Mouse (Mus musculus): Measurements from ENCODE around the gene Trpc5.

Trpc5 gene

DNA sequence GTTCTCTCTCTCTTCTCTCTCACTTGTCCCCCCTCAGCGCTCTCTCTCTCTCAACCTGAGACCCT, at the start of gene Trpc5:
Gene Trpc5 (minus strand): TSS at position 39 of the 65 bp plus-strand sequence.
- in situ Hi-C loops (cut with MboI, MseI) = loop anchor here (10.0 kb wide), 1 partner anchor 847 kb away; no protein-coding TSS in a partner anchor

DNA sequence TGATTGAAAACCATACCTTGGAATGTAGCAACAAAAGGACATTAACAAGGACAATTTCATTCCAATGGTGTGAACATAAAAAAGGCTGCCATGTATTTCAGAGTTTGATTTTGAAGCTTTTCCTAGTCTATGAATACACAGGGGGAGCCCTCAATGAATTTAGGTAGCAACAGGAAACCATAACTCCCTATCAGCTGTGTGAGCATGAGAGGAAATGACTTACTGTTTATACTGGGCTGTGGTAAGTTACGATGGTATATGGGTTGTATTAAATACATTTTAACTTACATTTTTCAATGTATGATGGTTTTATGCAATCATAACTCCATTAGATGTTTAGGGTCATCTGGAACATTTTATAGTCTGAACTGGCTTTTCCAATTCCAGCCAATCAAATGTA, 28.4 kb upstream of the Trpc5 start:
- in situ Hi-C loops (cut with MboI, MseI) = no loop called here

DNA sequence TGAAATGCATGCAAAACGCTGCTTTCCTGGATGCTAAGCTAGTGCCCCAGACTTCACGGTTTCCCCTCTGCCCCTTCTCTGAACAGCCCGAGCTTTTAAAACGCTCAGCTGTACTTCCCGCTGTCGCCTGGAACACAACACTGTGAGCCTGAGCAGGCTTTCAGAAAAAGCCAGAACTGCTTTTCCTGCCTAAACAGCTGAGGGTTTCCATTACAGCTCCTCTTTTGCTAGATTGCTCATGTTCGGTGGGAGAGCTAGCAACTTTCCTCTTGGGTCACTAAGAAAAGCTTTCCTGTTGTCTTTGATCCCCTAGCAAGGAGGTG, 1.8 kb upstream of the Trpc5 start:
- in situ Hi-C loops (cut with MboI, MseI) = loop anchor here (10.0 kb wide), 1 partner anchor 845 kb away; no protein-coding TSS in a partner anchor

DNA sequence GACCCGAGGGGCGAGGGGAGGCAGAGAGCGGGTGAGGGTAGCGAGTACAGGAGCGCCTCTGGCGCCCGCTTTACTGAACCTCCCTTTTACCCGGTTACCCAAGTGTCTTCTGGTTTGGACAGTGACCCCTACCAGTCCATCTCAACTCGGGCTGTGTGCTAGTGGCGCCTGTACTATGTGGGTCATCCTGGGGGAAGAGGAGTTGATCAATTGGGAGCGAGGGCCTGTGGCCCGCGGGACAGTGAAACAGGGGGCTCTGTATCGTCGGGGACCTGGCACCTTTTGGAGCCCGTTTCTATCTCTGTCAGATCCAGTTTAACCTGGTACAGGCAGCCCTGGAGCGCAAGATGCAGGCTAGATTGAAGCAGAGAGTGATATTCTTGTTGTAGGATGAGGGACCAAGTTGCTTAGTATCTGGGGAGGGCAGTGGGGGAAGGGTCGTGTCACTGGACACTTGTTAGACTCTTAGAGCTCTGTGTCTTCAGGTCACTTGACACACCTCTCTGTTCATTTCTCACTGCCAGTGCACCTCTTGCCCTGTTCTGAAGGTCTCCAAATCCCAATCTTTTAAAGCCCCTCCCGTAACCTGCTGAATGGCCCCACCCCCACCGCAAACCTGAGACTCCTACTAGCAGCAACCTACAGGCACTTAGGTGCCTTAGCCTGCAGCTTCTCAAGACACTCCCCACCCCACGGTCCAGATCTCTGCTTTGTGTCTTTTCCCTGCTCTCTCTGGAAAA, 1.3 kb upstream of the Trpc5 start:
- in situ Hi-C loops (cut with MboI, MseI) = loop anchor here (10.0 kb wide), 1 partner anchor 846 kb away; no protein-coding TSS in a partner anchor

DNA sequence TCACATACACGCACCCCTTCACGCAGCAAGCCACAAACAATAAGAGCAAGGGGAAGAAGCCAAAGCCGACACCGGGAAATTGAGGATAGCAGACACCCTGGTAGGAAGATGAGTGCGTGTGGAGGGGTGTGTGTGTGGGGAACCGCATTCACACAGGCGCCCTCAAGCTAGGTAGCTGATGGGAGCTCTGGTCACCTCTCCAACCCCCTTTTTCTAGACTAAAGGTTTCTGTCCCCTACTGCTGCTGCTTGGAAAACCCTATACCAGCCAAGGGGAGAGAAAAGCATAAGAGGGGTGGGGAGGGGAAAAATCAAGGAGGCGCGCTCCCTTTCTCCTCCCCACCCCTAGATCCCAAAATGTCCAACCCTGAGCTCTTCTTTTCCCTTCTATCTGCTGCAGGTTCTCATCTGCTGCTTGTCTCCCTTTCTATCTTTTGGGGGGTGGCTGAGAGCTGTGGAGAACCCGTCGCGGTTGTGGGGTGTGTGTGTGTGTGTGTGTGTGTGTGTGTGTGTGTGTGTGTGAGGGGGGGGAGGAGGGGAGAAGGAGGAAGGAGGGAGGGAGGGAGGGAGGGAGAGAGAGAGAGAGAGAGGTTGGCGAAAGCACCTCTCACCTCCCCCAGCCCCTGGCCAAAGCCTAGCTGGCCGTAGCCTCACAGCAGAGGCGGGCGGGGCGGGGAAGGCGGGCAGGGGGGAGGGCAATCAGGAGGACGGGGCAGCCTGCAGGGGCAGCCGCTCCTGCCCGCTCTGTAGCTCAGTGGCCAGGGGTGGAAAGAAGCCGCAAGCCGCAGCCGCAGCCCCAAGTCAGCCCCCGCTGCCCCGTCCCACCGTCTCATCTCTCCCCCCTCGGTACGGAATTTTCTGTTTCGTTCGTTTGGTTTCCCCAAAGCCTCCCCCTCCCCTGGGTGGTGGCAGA, 483 bp upstream of the Trpc5 start, which contains the start of gene Rtl4:
Gene Rtl4 (plus strand): TSS at position 701 of the 912 bp plus-strand sequence.
- in situ Hi-C loops (cut with MboI, MseI) = loop anchor here (10.0 kb wide), 1 partner anchor 846 kb away; no protein-coding TSS in a partner anchor

DNA sequence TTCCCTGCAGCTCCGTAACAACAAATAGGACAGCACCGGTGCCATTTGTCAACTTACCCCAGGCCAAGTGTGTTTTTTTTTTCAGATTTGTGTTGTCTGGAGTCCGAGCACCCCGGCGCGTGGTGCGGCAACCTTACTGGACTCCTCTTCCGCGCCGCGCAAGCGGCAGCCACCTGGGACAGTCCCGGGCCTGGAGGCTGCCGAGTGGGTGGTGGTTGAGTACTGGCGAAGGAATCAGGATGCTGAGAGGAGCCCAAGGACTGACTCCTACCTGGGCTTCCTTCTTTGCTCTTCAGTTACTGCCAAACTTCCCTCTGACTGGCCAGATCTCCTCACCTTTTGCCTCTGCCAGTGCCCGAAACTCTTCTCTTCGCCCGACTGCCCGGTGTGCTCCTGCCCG, 238 bp downstream of the Trpc5 start:
- in situ Hi-C loops (cut with MboI, MseI) = loop anchor here (10.0 kb wide), 1 partner anchor 847 kb away; no protein-coding TSS in a partner anchor

DNA sequence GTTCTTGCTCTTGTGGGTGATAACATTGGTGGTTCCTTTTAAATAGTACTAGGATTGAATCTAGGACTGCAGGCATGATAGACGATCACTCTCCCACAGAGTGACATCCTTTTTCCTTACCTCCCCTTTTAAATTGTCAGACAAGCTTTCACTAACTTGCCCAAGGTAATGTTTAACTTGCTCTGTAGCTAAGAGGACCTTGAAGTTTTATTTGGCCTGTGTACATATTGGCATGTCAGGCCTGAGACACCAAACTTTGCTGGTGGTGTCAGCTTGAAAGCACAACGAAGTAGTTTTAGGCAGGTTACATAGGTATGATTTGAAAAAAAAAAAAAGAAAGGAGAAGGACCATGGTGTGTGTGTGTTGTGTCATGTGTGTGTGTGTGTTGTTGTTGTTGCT, 35.8 kb downstream of the Trpc5 start:
- in situ Hi-C loops (cut with MboI, MseI) = no loop called here

DNA sequence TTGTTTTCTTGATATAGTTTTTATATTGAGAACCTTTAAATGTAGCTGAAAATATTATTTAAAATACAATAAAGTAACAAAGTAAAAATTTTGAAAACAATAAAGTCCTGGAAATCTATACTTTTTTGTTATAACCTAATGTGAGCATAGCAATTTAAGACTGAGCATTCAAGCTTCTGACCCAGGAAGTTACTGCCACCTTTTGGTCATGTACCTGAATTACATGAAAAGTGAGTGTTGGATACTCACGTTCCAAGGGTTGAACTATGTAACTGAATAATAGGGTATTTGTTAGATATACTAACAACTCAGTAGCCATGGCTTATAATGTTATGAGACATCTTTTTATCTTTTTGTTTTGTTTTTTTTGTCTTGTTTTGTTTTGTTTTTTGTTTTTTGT, 42.6 kb downstream of the Trpc5 start:
- in situ Hi-C loops (cut with MboI, MseI) = no loop called here

DNA sequence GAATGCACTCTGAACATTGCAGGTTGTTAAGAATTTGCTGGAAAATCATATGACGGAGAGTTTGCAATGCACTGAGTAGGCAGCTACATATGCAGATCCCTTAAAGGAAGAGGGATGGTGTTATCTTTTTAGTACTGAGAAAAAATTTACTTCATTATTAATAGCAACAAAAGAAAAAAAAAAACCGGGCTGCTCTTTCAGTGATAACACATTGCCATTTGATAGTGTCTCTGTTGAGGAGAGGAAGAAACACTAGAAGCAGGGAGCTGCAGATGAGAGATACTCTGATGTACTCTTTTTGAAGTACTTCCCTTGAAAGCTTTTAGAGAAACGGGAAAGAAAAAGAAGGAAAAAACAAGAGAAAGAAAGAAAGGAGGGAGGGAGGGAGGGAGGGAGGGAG, 43.2 kb downstream of the Trpc5 start:
- in situ Hi-C loops (cut with MboI, MseI) = no loop called here

DNA sequence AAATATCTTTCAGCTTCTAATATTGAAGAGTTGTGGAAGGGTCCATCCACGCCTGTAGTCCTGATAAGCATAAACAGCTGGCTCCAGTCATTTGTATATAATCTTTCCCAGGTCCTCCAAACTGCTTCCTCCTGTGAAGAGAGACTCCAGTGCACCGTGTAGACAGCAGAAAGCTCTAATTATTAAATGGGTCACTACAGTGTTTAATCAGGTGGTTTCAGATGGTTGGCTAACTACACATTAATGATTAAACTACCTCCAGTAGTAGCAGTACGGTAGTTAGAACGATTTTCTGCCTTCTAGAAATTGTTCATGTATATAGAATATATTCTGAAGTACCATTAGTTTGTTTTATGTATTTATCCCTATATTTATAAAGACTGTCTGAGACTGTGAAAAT, 75.2 kb downstream of the Trpc5 start:
- in situ Hi-C loops (cut with MboI, MseI) = no loop called here

DNA sequence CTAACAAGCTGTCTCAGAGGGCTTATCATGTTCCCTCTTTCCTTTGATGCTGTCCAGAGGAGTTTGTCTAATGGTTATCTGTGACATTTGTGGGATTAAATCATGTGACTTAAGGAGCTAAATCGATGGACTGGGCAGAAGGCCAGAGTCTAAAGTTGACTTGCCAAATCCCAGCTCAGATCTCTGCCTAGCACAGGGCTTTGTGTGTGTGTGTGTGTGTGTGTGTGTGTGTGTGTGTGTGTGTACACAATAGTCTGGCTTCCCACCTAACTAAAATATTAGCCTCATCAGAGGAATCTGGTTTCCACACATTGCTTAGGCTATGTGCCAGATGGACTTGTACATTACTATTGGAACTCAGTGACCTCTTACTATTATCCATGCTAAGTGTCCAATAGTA, 151.5 kb downstream of the Trpc5 start:
- in situ Hi-C loops (cut with MboI, MseI) = no loop called here

DNA sequence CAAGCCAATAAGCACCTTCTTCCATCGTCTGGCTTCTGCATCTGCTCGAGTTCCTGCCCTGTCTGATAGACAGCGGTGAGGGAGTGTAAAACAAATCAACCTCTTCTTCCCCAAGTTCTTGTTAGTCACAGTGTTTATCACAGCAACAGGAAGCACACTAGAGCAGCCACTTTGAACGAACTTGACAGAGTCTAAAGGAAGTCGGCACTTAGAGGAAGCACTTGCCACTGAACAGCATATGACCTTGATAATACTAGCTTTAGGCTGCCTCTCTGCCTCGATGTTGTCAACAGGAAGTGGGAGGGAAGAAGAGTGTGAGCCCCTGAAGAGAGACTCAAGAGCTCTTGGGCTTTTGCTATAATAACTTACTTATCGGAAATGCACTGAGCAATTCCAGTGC, 161.9 kb downstream of the Trpc5 start:
- in situ Hi-C loops (cut with MboI, MseI) = no loop called here

DNA sequence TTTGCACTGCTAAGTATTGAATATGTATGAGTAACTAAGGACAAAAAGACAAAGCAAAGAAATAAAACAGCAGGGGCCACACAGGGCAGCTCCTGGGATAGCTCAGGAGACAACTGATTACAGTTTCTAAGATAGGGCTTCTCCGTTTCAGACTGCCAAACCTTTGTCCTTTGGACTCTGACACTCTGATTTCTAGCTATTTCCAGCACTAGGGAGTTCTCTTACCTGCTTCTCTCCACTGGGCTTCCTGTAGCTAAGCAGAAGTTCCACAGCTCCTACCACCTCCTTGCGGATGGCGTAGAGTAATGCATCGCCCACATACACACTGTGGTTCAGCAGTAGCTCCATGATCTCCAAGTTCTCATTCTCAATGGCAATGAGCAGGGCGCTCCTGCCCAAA, 164.7 kb downstream of the Trpc5 start:
- in situ Hi-C loops (cut with MboI, MseI) = no loop called here

DNA sequence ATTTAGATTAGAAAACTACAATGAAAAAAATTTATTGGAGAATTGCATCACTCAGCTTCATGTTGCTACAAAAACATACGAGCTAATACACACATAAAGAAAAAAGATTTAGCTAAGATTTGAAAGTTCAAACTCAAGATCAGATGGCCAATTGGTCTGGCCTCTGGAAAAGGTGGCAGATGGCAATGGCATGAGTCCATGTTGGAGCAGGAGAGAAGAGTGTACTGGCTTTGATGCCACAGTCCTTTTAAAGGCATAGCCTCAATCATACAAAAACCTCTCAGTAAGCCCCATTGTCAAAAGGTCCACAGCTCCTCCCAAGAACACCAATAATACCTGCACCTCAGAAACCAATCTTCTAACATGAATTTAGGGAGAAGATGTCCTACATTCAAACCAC, 196.6 kb downstream of the Trpc5 start:
- in situ Hi-C loops (cut with MboI, MseI) = no loop called here

DNA sequence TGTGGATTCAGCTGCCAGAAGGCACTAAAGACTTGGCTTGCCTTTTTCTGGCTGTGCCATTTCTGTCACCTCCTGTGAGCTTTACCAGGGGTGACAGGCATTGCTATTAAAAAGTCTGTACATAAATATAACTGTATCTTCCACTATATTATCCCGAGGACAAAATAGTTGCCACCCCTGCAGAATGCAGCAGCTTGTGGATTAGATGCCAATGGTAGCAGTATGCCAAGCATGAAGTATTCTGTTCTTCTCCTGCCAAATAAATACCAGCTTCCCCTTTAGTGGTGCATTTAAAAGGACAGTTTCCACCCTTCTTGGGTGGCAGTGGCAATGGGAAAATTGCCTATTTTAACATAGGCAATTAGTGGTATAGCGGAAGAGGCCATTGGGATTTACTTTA, 223.6 kb downstream of the Trpc5 start:
- in situ Hi-C loops (cut with MboI, MseI) = loop anchor here (10.0 kb wide), 1 partner anchor 680 kb away; no protein-coding TSS in a partner anchor

DNA sequence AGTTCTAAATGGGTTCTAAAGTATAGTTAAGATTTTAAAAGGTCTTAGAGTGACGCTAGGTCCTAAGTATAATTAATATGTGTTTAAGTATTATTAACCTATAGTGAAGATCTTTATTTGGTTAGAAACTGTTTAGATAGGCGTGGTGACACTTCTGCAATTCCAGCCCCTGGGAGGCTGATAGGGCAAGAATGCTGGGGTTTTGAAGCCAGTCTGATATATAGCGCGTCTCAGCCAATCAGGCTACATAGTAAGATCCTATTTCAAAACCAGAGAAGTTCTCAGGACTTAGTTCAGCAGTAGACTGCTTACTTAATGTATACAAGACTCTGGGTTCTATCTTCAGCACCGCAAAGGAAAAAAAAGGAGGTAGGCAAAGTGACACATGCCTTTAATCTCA, 231.7 kb downstream of the Trpc5 start, which contains the start of gene Trpc5os:
Gene Trpc5os (plus strand): TSS at position 301 of the 400 bp plus-strand sequence.
- in situ Hi-C loops (cut with MboI, MseI) = no loop called here

DNA sequence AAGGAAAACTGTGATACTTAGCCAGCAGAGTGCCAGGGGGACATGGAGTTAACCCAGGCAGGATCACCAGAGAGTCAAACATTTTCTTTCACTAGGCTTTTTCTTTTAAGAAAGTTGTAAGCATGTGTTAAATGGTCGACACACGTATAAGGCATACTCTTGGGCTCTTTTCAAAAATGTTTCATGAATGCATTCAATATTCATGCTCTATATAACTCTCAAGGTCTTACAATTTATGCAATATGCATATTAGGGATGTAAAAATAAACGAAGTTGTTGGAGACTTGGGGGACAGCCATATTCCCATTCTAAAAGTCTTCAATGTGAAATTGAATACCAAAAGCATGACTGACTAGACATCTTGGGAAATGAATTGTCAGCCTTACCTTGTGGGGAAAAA, 264.1 kb downstream of the Trpc5 start:
- in situ Hi-C loops (cut with MboI, MseI) = no loop called here

DNA sequence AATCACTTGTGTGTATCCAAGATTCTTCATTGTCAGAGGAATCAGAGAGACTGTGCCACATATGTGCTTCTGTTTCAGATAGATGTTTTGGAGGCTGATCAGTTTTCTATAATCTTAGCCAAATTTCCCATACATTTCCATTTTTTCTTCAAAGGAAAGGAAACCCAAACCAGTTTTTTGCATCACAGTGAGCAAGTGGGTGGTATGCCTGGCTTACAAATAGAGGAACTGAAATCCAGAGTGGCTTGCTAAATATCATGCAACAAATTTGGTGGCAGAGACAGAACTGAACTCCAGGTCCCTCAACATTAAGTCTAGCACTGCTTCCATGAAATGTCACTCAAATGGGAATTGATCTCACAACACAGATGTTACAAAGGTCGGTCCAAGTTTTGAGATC, 266.9 kb downstream of the Trpc5 start:
- in situ Hi-C loops (cut with MboI, MseI) = no loop called here

DNA sequence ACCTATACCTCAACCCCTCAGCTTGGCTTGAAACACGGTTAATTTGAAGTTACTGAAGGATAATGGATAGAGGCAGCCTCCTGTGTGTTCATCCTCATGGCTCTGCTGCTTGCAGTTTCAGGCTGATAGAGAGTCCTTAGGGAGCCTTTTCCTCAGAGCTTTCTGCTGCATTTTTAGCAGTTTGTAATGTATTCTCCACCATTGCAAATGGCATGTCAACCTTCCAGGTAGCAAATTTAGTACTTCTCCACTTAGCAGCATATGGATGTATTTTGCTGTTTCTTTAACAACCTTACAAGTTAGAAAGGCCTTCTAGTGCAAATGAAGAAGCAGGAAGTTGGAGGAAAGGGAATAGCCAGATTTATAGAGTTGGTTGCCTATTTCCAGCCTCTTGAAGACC, 267.7 kb downstream of the Trpc5 start:
- in situ Hi-C loops (cut with MboI, MseI) = no loop called here

DNA sequence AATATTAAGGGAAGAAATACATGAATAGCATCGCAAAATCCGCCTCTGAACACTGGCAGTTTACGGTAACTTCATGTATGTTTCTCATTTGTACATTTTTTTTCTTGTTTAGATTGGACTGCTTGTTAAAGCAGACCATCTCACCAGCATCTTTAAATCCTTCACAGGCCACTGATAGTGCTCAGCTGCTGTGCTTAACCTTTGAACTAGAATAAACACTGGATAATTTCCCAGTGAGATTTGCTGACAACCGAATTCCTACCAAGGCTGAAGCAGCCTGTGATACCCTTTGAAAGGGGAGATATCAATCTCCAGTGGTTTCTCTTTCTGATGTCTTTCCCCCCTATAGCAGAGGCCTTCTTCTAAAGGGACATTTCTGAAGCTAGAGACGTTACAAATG, 279.9 kb downstream of the Trpc5 start:
- in situ Hi-C loops (cut with MboI, MseI) = no loop called here

DNA sequence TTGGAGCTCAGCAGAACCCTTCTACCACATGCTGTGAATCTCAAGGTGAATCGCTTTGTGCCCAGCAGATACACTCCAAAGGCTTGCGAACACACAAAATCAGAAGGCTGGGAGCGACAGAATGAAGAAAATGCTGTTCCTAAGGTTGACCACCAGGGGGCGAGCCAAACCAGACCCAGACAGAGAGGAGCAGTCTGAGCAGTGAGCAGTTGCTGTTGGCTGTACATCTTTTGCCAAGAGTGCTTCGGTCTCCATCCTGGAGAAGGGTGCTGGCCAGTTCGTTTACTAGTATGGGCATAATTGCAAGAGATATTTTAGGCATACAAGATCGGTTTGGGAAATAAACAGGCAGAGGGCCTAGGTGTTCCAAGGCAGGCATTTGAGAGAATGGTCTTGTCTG, 284.5 kb downstream of the Trpc5 start:
- in situ Hi-C loops (cut with MboI, MseI) = no loop called here

DNA sequence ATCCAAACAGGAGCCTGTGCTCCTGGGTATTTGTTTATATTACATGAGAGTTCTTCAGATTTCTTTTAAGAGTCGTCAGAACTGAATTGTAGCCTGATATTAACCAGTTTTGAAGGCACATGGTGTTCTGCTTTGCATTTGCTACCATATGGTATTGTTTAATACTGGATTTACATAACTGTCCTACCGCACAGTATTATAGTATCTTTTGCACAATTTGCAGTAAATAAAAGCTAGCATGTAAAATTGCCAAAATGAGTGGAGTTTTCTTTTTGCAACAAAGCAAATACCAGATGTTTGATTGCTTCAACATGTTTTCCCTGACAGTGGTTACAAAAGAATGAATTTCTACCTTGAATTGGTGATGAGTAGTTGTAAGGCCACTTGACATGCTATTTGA, 313.8 kb downstream of the Trpc5 start:
- in situ Hi-C loops (cut with MboI, MseI) = no loop called here

DNA sequence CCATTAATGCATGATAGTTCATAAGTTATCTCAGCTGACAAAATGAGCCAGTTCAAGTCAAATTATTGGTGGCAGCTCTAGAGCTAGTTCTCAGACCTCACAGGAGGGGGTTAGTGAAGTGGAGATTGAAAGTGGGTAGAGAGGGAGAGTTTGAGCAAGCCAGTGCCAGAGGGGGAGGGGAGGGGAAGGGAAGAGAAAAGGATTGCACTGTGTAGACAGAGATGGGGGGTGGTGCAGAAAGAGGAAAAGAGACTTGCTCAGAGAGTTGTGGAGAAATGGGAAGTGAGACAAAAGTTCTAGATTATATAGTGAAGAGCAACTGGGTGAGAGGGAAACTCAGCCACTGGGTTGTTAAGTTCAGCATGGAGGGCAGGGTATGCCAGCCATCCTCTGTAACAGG, 349.6 kb downstream of the Trpc5 start:
- in situ Hi-C loops (cut with MboI, MseI) = no loop called here
